In genomic region chr5:21543409-21544201, GRCm38 (mm10) we compare ENCODE assay signal across 8 mouse cellular contexts. TPM values are rescaled to one million over a fixed set of nuclear protein-coding genes. Genes with fewer than 3 reads are reported as not detected.
DNase-seq lines count a peak whose midpoint lies in the region; ATAC-seq lines count a peak whose summit lies in the region.

Lrrc17 (plus strand) TSS chr5:21543559.

- no peaks in the 10 kb centered on the region for H3K9me3 ChIP-seq in neural tube, embryonic 13.5 days

- peaks cover 17% of the 10 kb centered on the region for H3K4me1 ChIP-seq in neural tube, embryonic 13.5 days (replicated peaks)

- peak; percentile 90 for DNase-seq in 3T3-L1 (ENCODE audit: low read depth, low spot score)
- peak; percentile 16 for DNase-seq in brain, adult 2 months (ENCODE audit: low read depth, low spot score)
- peak; percentile 13 for DNase-seq in gastrocnemius, postnatal 25 days
- DNase-seq in kidney, postnatal 10 days = peak; percentile 80
- DNase-seq in thymus, postnatal 4 days = no peak
- DNase-seq in spleen, postnatal 10 days (ENCODE audit: low spot score in 2 of 2) = no peak
- no peak for DNase-seq in T-cell, adult 2 months (ENCODE audit: low spot score)

- ATAC-seq in neural tube, embryonic 13.5 days (ENCODE audit: low read depth) = peak; percentile 79

- H3K27ac ChIP-seq in neural tube, embryonic 13.5 days (replicated peaks) = peak within 1 kb of the TSS; percentile 76

- peak within 1 kb of the TSS; percentile 55 for H3K9ac ChIP-seq in neural tube, embryonic 13.5 days

- no peaks in the 10 kb centered on the region for H3K36me3 ChIP-seq in neural tube, embryonic 13.5 days

- no peaks in the 10 kb centered on the region for H3K27me3 ChIP-seq in neural tube, embryonic 13.5 days

- peak within 1 kb of the TSS; percentile 28 for H3K4me2 ChIP-seq in neural tube, embryonic 13.5 days

- WGBS in neural tube, embryonic 13.5 days = 42% methylated on average over 17 of the region's 17 CpGs

- H3K4me3 ChIP-seq in neural tube, embryonic 13.5 days = peak within 1 kb of the TSS; percentile 21

RNA-seq across cellular contexts. Expression of gene Lrrc17, which starts in this region (rescaled TPM):
- total RNA-seq in gastrocnemius, postnatal 25 days (2021) = 1 to 10 TPM; 2.4 to 4.7 TPM
- polyA plus RNA-seq in neural tube, embryonic 13.5 days (2015; fragmentation: Nextera tagmentation; extraction: Ambion mirVana) = 7.6 and 11.8 TPM in 2 replicates

Comparison
In these comparisons a context has a peak if more than half of its experiments do, and no peak if none do; other contexts are left out.
1. DNase-seq: peak in 3T3-L1 (single experiment), brain, adult 2 months (single experiment), gastrocnemius, postnatal 25 days (single experiment) and kidney, postnatal 10 days (single experiment); none in thymus, postnatal 4 days (single experiment), spleen, postnatal 10 days (0 of 2) and T-cell, adult 2 months (single experiment).